Mouse (Mus musculus) layer of hippocampus, adult 2 months (tissue): ENCODE measurements around the gene Fam184a. TPM values are rescaled to one million over a fixed set of nuclear protein-coding genes. Genes with fewer than 3 reads are reported as not detected.

Experiments used
- DNase-seq, 2 experiments: peaks; one replicate each; pipeline ENCODE4 v3.0.0; 2022; ENCODE audit warnings: low spot score in 2 of 2
- H3K27ac ChIP-seq: fragments of 200-600 bp; 2 replicates; pipeline ENCODE4 v1.8.1; 2022
- H3K4me3 ChIP-seq: fragments of 200-600 bp; 2 replicates; pipeline ENCODE4 v1.8.1; 2022; ENCODE audit warnings: mild to moderate bottlenecking
- CTCF ChIP-seq: fragments of 200-600 bp; conservative IDR thresholded peaks from 2 replicates; pipeline ENCODE4 v1.8.1; 2022; ENCODE audit warnings: antibody characterized with exemption, mild to moderate bottlenecking, moderate library complexity
- total RNA-seq, 2 experiments: library from RNA; stranded (reverse); gene quantifications; 2 replicates each; pipeline ENCODE4 v1.2.3; 2021

Gene Fam184a
- total RNA-seq, 2 experiments from 2014 or later = 26.6 to 32.8 TPM

DNA sequence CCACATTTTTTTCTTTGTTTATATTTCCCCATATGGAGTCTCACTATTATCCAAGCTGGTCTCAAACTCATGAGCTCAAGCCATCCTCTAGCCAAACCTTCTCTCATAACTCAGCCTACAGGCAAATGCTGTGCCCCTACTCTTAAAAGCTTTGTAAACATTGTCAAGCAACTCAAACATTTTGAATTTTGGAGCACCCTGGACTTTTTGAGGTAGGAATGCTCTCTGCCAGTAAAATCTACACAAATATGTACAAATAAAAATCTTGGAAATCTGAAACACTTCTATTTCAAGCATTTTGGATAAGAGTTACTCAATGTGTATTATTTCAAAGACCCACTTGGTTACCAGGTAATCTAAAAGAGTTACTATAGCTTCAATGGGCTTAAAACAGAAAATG, 10.9 kb downstream of the Fam184a start:
- TF ChIP-seq CTCF = no peak
- no peak for DNase-seq
- no peak overlapping the region for H3K4me3 ChIP-seq
- peak overlapping the region; percentile 24; the same call in 1 of the 2 replicates for H3K27ac ChIP-seq

DNA sequence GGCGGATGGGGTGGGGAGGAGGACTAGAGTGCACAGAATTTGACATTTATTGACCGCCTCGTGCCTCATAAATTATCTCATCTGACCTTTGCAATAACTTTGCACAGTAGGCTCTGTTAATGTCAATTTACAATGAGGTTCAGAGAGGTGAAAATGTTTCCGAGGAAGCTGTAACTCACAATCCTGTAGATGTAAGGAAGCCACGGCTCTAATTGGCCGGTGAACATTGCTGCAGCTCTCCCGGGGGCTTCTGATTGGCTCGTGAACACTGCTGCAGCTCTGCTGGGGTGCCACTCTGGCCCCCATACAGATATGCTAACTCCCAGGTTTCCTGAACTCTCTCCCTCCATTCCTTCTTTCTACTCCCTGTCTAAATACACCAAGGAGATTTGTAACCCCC, 12.1 kb downstream of the Fam184a start:
- Histone ChIP-seq H3K27ac (peak overlapping the region; percentile 46; the same call in 1 of the 2 replicates), H3K4me3 (no peak overlapping the region; the same call in 1 of the 2 replicates)
- no peak for TF ChIP-seq CTCF
- no peak for DNase-seq

DNA sequence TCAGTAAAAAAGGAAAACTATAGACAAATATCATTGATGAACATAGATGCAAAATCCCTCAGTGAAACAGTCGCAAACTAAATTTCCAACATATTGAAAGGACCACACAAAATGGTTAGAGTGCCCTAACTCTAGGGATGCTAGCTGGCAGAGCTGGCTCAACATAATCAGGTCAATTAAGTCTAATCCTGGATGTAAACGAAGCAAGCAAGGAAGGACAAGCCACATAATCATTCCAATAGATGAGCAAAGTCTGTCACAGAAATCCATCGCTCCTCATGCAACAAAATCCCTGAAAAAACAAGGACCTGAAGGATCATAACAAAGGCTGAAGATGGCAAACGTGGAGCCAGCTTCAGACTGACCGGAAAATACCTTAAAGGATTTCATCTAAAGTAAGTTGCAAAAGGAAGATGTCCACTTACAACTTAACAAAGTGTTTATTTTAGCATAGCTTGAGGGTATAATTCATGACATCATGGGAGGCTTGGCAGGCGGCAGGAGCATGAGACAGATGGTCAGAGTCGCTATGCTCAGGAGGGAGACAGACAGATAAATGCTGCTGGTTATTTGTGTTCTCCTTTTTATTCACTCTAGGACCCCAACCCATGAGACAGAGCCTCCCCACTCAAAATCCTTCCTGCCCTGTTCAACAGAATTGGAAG, 15.6 kb downstream of the Fam184a start:
- DNase-seq = peak in 1 of 2 experiments; percentile 20
- TF ChIP-seq CTCF = no peak
- peak overlapping the region; percentile 63; the same call in 1 of the 2 replicates for H3K27ac ChIP-seq
- H3K4me3 ChIP-seq = no peak overlapping the region

DNA sequence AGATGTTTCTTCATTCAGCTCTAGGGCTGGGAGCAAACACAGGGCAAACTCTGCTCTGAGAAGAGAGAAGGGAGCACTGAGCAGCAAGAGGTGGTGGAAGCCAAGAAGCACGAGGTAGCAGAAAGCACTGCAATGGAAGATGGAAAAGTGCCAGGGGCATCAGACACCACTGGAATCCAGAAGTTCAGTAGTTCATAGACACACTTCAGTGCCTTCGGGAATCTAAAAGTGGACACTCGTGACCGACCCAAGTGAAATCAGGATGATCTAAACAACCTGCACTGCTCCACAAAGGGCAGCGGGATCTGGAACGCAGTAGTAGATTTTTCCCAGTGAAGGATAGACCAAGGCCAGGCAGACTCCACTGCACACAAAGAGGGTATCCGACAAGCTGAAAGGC, 18.6 kb downstream of the Fam184a start:
- Histone ChIP-seq H3K4me3 (no peak overlapping the region), H3K27ac (peak overlapping the region; percentile 23; the same call in 1 of the 2 replicates)
- no peak for DNase-seq
- no peak for TF ChIP-seq CTCF

DNA sequence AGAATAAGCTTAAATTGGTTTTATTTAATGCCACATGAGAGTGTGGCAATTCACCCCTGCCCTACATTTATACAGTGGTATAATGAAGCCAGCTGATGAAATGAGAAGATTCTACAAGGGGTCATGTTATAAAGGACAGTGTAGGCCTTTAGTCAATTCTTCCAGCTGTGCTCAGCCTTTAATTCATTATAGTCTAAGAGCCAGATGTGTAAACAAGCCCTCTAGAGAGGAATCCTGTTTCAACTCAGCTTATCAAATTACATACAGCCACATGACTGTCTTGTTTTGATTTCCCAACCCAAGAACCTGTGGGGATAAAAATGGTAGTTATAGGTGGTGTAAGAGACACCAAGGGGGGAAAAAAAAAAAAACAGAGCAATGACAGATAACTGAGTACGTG, 22.0 kb downstream of the Fam184a start:
- Histone ChIP-seq H3K4me3 (no peak overlapping the region), H3K27ac (no peak overlapping the region)
- no peak for TF ChIP-seq CTCF
- no peak for DNase-seq

DNA sequence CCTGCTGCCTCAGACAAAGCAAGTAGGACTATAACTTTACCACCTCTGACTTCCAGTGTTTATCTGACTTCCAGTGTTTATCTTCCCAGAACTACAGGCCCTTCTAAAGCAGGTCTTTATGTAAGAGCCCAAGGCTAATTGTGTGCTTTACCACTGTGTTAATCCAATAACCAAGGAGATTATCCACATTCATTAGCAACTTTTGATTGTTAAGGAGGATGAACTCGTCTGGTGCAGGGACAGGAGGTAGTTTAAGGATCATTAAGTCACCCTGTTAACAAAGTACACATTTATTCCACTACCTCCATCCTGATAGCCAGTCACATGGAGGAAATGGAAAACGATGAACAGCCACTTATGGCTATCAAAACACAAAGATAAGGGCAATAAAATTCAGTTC, 25.6 kb downstream of the Fam184a start:
- no peak overlapping the region for H3K27ac ChIP-seq
- no peak for DNase-seq
- no peak for TF ChIP-seq CTCF
- no peak overlapping the region for H3K4me3 ChIP-seq

DNA sequence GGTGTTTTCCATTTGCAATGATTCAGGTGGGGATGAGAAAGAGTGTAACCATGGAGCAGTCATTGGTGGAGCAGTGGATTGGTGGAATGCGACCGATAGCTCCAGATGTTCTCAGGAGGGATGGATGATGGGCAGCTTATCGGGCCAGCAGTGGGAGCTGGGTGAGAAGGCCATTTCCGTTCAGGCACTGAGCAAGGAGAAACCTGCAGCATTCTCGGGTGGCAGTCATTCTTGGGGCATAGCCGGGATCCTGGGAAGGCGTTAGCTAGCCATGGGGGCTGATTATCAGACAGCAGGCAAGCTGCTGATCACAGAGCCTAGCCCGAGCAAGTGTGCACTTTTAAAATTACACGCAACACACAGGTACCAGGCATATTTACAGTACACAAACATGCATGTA, 46.4 kb downstream of the Fam184a start:
- no peak for DNase-seq
- Histone ChIP-seq H3K4me3 (no peak overlapping the region), H3K27ac (no peak overlapping the region)
- TF ChIP-seq CTCF = no peak

DNA sequence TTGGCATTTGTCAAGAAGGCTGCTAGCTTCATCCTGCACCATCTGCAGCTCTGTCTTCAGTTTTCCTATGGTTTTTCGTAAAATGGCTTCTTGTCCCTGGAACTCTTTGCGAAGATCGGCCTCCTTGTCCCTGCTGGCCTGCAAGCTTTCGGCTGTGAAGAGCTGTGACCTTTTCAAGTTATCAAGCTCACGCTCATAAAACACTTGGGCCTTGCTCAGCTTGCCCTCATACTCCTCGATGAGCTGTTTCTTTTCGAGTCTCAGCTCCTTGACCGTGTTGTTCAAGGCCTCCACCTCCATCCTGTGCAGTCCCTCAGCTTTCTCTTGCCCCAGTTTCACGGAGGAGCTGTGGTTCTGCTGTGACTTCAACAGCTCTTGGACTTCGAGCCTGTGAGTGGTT, 52.4 kb downstream of the Fam184a start:
- no peak for TF ChIP-seq CTCF
- no peak for DNase-seq
- Histone ChIP-seq H3K4me3 (no peak overlapping the region), H3K27ac (no peak overlapping the region)

DNA sequence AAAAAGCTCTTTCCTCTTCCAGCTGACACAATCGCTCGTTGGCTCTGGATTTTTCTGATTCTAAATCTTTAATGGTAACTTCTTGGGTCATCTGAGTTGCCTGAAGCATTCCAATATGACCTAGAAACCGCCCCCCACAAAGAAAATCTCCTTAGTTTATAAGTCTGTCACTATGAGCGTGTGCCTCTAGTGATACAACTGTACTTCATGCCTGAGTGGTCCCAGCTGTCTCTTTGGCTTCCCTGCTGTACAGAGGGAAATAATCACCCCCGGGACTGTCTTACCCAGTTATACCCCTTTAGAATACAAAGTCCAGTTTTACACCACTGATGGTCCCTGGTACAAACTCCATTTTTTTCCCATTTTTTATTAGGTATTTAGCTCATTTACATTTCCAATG, 56.2 kb downstream of the Fam184a start:
- no peak overlapping the region for H3K27ac ChIP-seq
- no peak overlapping the region for H3K4me3 ChIP-seq
- no peak for DNase-seq
- TF ChIP-seq CTCF = no peak

DNA sequence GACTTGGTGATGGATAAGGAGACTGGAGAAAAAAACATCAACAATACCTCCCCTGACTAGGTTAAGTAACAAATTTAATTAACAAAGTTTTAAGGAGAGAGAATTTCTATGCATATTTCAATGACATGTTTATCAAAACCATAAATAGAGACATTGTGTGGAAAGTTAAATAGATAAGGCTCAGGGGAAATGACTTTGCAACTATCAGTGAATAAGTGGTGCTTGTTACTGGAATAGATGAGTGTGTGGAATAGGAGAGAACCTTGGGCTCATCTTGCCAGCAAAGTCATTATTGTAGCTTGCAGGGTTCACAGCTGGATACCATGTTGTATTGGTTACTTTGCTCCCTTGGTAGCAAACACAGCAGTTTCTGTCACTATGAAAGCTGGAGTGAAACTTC, 59.7 kb downstream of the Fam184a start:
- no peak overlapping the region for H3K27ac ChIP-seq
- TF ChIP-seq CTCF = no peak
- H3K4me3 ChIP-seq = no peak overlapping the region
- no peak for DNase-seq

DNA sequence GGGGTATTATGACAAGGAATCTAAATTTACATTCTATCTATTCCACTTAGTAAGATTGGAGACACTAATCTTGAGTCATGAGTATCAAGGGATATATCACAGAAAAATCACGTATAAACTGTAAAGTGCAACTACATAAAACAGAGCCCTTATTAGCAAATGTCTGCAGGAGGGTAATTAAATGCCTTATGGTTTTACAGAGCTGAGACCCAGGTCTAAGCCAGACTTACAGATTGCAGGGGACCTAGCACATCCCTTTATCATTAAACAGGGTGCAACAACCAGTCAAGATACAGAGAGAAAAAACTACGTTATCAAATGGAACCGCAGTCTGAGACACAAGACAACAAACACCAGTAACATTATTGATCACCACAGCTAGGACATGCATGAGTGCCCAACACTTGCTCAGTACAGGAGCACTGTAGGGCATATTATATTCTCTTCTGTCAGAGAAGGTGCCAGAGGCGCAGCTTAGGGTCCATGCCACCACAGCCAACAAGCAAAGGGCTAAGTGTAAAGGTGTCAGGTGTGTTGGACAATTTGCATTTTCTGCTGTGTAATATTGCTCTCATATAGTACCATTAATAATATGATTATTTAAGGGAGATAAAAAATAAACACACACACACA, 61.9 kb downstream of the Fam184a start:
- no peak overlapping the region for H3K4me3 ChIP-seq
- no peak overlapping the region for H3K27ac ChIP-seq
- no peak for DNase-seq
- no peak for TF ChIP-seq CTCF

DNA sequence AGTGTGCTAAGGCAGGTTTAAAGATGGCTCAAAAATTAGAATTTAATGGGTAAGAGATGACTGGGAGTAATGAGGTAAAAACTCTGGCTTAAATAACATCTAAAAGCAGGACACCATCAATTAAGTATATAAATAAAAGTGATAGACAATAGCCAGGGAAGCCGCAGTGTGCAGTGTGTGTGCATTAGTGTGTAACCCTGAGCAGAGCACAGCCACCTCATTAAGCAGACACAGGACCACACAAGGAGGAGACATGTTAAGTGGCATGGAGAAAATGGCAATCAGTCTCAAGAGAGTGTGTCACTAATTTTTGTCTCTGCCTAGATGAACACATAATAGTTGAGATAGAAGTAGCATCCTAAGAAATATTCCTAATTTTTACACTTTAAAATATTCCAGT, 62.4 kb downstream of the Fam184a start:
- Histone ChIP-seq H3K4me3 (no peak overlapping the region), H3K27ac (no peak overlapping the region)
- no peak for TF ChIP-seq CTCF
- no peak for DNase-seq

DNA sequence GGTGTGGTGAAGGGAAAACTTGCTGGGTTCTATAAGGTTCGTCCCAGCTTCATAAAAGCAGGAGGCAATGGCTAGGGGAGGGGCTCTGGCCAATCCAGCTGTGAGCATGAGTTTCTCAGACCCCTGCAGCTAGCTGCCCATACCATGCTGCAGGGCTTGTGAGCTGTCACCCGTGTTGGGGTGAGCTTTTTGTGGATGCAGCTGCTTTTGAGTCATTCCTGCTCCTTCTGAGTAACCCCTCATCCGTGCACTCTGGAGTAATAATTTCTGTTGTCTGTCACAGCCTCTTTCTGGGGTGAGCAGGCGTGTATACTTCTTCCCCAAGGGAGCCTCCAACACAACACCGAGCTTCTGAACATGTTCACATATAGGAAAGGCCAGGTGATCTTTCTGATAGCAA, 63.0 kb downstream of the Fam184a start:
- Histone ChIP-seq H3K4me3 (no peak overlapping the region), H3K27ac (no peak overlapping the region)
- TF ChIP-seq CTCF = no peak
- no peak for DNase-seq

DNA sequence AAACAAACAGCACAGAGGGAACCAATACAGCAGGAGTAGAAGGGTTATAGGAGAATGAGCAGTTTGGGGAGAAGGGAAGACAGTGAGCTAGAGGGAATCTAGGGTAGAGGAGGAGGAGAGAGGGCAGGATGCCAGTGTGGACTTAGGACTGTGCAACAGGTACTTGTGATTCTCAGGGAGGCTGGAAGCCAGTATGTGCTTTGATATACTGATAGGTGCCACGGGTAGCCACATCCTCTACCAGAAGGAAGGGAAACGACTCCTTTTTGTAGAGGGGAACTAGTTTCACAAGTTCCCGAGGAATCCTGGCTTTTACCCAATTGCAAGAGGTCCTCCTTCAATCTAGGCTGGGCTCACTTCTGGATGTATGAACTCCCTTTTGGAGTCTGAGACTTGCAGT, 65.1 kb downstream of the Fam184a start:
- no peak for TF ChIP-seq CTCF
- no peak overlapping the region for H3K4me3 ChIP-seq
- no peak for DNase-seq
- H3K27ac ChIP-seq = no peak overlapping the region

DNA sequence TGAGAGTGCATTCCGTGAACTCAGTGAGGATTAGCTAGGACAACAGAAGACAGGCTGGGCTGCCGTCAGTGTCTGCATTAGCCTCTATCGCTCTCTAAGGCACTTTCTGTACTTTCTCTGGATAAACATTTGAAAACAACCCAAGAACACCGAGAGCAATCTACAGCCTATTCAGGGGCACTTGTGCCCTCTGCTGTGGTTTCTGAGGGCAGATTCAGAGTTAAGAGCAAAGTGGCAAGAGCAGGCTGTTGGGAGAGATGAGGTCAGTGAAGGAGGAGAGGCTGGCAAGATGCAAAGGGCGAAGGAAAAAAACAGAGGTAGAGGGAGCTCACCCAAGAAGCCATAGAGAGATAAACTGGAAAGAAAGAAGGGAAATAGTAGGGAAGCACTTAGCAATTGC, 67.7 kb downstream of the Fam184a start:
- TF ChIP-seq CTCF = no peak
- Histone ChIP-seq H3K4me3 (no peak overlapping the region), H3K27ac (no peak overlapping the region)
- no peak for DNase-seq
